Mouse (Mus musculus): ENCODE results near the gene Pde10a.

GRCm38 (mm10) chr17:8533828-8534227 lies 8.7 kb downstream of the Pde10a start:
- TF ChIP-seq CTCF (conservative IDR thresholded peaks at IDR 0.05; ENCODE audit: low read length) (peak; percentile 93), NANOG (IDR thresholded peaks at IDR 0.05; ENCODE audit: borderline replicate concordance, low read length) (no peak)
